Mouse (Mus musculus) heart, embryonic 12.5 days (tissue): ENCODE measurements around the gene Ipcef1. TPM values are rescaled to one million over a fixed set of nuclear protein-coding genes. Genes with fewer than 3 reads are reported as not detected.

Source experiments
- polyA plus RNA-seq: library from polyadenylated mRNA; unstranded; fragments of >200 nt; fragmentation: Nextera tagmentation; extraction: Ambion mirVana; gene quantifications from 2 replicates; pipeline ENCODE4 v1.2.1, GENCODE M21; 2016

Gene Ipcef1
- polyA plus RNA-seq, 1 experiment from 2014 or later: 0.08 TPM

Other genes with a start within 250 kb of the Ipcef1 start
- 7.0 and 7.9 TPM in 2 replicates for gene Cnksr3, start 159.8 kb upstream of the Ipcef1 start, polyA plus RNA-seq